Mouse (Mus musculus) kidney, adult 18-20 months (tissue): ENCODE data around the gene Gm266.

Source experiments
- DNase-seq: peaks from one replicate; pipeline ENCODE4 v3.0.0; 2021

Gm266 gene

DNA sequence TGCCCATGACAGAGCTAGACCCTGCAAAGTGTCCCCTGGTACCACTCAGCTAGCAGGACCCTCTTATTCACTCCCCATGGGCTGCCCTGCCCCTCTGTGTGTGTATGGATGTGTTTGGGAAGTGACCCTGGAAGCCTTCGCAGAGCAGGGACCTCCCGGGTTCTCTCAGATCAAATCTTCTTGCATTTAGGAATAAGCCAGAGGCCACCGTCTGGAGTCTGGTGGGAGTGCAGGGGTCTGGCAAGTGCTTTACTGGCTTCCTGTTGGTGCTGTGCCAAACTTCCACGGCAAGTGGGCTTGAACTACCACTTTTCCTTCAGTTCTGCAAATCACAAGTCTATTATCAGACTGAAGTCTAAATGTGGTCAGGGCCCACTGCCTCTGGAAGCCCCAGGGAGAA lies 31.6 kb downstream of the Gm266 start:
- DNase-seq: no peak

GRCm38 (mm10) chr12:111451561-111451960 lies 34.1 kb downstream of the Gm266 start:
- DNase-seq: no peak

DNA sequence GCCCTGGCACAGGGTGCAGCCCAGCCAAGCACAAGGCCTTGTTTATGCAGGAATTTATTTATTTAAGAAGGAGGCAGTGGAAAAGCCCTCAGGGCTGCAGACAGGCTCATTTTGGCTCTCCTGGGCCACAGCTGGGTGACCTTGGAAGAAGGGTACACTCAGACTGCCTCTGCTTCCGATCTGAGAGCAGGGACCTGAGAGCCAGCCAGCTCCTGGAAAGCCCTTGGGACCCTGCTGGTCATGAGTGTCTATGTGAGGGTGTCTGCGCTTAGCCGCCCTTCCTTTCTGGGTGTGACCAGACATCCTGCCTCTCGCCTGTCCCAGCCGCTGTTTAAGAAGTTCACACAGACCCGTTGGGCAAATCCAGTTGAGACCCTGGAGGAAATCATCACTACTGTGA lies 35.3 kb downstream of the Gm266 start:
- DNase-seq: peak; percentile 78

DNA sequence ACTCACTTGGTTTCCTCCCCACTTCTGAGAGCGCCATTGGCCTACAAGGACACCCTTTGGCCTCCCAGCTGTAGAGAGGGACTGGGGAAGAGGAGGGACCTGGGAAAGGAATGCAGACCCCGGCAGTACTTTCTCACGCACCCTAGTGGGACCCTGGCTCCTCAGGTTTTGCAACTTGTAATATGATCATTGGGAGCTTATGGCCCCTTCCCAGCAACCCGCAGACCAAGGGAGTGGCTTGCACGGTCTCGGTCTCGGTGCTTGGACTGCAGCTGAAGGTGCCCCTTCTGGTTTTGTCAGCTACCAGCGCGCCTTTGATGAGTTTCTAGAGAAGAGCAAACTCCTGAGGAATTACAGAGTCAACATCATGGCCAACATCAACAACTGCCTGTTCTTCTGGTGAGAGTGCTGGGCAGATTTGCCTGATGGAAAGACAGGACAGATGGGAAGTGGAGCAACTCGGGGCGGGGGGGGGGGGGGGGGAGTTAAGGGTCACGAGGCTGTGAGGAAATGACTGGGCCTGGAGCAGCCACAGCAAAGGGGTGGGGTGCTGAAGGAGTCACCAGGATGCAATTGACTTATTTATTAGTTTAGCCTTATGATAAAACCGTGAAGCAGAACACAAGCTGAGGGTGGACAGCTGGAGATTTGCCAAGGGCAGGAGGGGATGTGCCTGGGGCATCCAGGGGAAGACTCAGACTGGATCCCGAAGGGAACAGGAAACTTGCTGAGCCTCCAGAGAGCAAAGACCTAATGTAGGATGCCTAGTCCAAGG lies 36.5 kb downstream of the Gm266 start:
- DNase-seq: peak; percentile 78

DNA sequence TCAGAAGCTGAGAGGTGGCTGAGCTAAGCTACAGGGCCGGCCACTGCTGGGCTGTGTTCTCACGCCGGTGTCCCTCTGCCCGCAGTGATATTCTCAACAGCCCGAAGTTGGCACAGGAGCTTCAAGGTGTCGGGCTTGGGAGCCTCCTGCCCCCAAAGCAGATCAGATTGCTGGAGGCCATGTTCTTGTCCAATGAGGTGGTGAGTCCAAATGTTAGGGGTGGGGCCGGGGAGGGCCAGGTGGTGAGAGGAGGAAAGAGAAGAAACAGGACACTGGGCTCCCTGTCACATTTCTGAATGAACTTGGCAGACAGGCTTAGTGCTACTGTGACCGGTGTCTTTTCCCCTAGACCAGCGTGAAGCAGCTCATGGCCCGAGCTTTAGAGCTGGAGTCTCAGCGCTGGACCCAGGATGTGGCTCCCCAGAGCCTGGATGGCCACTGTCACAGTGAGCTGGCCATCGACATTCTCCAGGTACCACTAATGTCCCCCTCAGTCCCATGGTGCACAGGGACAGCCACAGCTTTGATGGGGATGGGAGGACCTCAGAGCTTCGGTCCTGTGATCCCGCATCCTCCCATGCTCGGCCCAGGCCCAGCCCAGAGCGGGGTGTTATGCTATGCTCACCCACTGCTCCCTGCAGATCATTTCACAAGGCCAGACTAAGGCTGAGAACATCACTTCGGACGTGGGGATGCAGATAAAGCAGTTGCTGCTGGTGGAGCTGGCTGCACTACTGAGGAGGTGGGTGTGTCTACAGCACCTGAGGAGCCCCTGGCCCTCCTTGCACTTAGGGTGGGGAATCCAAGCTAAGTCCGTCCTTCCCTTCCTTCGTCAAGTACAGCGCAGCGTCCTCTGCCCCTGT lies 37.5 kb downstream of the Gm266 start:
- DNase-seq: peak; percentile 27

GRCm38 (mm10) chr12:111447350-111447749 lies 38.3 kb downstream of the Gm266 start:
- DNase-seq: peak; percentile 38

- peak; percentile 32 for DNase-seq
These were observed 38.9 kb downstream of the Gm266 start for GRCm38 (mm10) chr12:111446745-111447144.

DNA sequence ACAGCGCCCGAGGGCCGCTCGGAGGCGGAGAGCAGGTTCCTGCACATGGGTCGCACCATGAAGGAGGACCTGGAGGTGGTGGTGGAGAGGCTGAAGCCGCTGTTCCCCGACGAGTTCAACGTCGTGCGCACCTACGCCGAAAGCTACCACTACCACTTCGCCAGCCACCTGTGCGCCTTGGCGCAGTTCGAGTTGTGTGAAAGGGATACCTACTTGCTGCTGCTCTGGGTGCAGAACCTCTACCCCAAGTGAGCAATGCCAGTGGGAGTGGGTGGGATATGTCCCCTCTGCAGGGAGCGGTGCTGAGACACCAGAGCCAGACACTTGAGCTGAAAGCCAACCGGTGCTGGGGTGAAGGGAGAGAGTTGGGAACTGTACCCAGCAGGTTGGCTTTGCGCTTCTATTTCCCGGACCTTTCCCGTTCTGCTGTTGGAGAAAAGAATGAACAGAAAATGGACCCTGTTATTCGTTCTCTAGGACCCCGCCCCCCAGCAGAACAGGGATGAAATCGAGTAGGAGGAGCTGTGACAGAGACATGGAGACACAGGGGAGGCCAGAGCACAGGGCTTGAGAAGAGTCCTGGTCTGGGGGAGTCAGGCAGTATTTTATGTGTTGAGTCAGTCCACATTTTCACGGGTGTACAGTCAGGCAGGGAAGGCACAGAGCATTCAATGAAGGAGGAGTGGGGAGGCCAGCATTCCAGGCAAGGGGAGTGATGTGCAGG lies 39.6 kb downstream of the Gm266 start:
- DNase-seq: peak; percentile 28

DNA sequence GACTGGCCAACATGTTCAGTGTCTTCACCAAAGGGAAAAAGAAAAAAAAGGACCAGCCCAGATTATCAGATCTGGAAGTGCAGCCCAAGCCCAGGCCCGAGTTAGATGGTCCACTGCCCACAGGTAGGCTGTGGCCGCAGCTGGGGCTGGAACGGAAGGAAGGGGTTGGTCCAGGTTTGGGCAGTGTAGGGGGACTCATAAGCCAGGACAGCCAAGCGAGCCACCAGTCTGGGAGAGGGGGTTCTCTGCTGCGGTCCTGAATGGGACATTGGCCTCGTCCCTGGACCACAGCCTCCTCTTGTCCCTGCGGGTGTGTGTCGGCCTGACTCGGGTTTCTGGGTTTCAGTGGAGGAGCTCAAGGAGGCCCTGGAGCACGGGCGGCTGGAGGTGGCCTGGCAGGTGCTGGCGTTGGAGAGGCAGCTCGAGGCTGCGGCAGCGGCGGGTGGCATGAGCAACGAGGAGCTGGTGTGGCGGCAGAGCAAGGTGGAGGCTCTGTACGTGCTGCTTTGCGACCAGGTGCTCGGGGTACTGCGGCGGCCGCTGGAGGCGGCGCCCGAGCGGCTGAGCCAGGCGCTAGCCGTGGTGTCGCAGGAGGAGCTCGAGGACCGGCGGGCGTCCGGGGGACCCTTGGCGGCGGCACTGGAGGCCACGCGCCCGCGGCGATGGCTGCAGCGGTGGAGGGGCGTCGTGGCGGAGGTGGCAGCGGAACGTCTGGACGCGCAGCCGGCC lies 40.3 kb downstream of the Gm266 start:
- peak; percentile 50 for DNase-seq

DNA sequence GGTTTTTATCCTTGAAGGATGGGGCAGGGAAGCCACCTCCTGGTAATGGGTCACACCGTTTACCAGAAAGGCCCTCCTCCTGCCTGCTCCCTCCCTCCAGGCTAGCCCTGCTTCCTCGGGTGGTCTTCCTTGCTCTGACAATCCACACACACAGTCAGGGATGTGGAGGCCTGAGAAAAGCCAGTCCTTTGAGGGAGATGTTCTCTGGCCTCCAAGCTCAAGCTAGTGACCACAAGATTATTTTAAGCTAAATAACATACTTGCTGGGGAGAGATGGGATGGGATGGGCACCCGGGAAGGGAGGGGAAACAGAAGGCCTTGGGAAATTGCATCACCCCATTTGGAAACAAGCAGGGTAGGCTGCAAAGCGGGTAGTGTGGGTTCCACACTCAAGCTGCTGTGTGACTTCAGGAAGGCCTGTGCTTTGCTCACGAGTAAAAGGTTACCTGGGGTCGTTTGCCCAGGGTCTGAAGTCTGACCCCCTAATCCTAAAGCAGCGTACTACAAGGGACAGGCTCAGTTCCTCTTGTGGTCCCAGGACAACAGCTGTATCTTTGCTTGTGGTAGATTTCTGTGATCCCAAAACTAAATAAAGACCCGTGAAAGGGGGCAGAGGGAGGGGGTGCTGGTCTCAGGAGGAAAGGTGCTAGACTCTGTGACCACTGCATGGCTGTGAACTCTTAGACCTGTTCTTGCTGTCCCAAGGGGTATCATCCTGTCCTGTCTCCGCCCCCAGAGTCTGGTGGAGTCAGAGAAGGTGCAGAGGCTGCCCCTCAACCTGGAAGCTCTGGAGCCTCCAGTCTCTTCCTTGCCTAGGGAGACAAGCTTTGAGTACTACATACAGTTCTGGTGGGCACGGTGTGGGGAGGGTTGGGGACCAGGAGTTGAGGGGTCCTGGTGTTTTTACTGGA lies 41.4 kb downstream of the Gm266 start:
- no peak for DNase-seq

DNA sequence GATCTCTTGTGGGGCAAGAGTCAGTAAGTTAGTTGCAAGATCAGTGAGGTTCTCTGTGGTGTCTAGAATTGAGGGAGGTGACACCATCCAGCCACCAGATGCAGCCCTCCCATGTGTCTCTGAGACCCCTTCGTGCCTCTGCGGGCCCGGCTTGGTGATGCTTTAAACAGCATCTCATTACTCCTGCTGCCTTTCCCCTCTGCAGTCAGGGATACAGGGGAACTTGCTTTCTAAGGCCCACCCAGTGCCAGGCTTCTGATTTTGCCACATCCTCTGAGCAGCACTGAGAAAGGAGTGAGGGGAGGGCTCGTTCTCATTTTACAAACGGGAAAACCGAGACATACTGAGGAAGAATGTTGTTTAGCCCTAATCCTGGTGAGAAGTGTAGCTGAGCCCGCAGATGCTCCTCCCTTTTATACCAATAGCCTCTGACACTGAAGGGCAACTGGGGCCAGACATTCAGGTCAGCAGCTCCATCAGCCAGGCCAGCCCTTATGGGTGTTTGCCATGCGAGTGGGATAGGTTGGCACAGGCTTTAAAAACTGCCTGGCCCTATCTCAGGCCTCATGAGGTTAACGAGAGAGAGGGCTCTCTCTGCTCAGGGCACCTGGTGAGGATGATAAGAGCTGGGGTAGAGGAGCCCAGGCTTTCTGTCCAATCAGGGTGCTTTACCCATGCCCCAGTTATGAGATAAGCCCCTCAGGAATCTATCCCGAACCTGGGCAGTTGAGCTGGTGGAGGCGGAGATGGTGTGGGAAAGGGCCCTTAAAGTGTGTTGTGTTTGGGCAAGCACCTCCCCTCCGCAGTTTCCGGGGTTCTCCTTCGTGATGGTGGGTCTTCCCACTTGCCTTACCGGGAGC lies 42.4 kb downstream of the Gm266 start:
- DNase-seq: peak; percentile 24

DNA sequence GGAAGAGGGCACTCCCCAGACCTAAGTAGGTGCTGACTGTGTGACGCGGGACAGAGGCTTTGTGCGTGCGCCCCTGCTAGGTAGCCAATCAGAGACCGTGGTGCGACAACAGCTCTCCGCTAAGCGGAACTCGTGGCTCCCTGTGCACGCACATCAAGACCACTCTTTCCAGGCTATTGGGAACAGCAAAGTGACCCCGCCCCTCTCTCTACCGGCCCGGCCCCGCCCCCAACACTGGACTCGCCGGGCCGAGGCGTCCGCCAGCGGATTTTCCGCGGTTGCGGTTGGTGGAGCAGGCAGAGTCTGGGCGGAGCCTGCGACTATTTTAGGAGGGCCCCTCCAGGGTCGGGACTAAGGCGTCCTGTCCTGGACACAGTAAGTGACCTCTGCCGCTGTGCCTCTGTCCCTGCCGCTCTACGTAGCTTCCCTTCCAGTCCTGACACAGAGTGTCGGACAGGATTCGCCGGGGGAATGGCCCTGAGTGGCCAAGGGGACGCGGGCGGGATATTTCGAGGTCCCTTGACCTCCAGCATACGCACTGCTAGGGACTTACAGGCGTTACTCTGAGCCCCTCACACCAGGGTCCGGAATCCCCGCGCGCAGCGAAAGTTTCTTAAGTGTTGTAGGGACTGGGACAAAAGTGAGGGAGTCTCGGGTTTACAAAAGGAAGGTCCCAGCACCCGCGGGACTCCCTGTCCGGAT lies 43.2 kb downstream of the Gm266 start, which contains the start of gene Tnfaip2:
TSS of gene Tnfaip2 (plus strand) at position 161 of the 702 bp plus-strand sequence.
- peak; percentile 83 for DNase-seq

DNA sequence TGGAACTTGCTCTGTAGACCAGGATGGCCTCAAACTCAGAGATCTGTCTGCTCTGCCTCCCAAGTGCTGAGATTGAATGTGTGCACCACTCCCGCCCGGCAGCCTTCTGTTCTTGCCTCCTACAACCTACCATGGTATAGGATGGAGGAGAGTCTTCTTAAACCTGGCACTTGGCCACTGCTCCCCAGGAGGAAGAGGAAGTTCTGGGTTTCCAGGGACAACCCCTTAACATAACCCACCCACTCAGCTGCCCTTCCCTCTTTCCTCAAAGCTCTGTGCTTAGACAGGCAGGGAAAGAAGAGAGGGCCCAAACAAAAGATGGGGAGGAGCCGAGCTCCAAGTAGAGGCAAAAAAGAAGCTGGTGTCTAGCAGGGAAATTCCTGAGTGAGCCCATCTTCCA lies 44.1 kb downstream of the Gm266 start:
- DNase-seq: no peak

- DNase-seq: no peak
These were observed 44.8 kb downstream of the Gm266 start for GRCm38 (mm10) chr12:111440701-111441373.

DNA sequence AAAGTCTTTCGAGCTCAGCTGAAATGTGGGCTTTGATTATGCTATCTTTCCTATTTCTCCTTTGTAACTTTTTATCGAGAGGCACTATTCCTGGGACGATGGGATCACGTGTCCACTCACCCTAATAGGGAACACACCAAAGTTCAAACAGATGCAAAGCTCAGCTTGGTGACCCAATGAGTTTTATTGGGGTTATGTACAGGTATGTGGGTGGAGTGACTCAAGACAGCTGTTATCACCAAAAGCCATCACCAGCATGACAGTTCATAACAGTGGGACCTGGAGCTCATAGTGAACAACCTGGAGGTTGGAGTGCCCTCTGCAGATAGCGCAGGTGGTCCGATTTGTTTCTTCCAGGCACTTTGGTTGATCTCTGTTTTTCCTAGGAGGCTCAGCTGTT lies 46.8 kb downstream of the Gm266 start:
- DNase-seq: no peak

DNA sequence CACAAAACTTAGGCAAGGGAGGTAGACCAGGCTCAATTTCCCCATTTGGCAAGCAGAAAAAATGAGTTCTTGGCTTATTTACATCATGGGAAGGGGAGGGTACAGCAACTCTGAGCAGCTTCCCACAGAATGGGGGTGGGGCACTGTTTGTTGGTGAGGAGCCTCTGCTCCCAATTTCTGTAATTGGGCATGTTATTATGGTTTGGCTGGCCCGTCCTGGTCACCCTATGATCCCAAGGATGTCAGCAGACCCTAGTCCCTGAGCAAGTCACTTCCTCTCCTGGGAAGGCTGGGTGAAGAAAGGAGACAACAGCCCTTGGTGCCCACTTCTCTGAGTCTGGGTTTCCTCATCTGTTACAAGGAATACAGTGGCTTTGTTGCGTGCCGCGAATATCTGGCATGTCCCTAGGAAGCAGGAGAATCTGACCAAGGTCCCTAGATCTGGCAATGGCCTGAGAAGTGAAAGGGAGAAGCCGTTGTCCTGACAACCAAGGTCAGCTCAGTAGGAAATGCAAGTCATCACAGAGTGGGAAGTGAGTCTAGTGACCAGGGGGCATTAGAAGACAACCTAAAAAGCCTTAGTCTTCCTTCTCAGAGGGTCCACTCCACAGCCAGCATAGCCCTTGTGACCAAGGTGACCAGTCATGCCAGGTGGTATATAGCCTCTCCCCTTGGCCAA lies 48.3 kb downstream of the Gm266 start:
- no peak for DNase-seq

DNA sequence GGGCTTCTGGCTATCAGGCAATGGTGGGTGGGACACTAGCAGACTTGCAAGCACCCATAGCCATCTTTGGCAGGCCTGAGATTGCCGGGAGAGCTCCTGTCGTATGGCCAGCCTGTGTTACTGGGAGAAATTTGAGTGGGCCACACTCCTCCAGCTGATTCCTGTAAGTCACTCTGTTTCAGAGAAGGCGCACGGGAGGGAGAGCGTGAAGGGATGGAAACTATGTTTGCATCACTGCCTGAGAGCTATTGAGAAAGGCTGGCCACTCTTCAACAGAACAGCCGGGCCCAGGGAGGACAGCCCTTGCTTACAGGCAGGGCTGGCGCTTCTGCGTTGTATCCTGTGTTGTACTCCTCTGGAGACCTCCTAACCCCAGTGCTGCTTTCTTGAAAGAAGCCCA lies 49.0 kb downstream of the Gm266 start:
- no peak for DNase-seq

GRCm38 (mm10) chr12:111436170-111436569 lies 49.5 kb downstream of the Gm266 start:
- no peak for DNase-seq
